Mouse (Mus musculus) common myeloid progenitor, adult 5-6 weeks (primary cell): ENCODE data around the gene Ccnd1. TPM values are rescaled to one million over a fixed set of nuclear protein-coding genes. Genes with fewer than 3 reads are reported as not detected.

ENCODE experiments used
- ATAC-seq: replicated peaks from 2 replicates; pipeline ENCODE4 v1.8.0; 2016; ENCODE audit warnings: low read depth, mild to moderate bottlenecking, moderate TSS enrichment, inconsistent platforms; ENCODE audit not compliant: poor library complexity, severe bottlenecking
- total RNA-seq: library from RNA; stranded (forward); fragments of 200-1000, 187-1606 nt; gene quantifications from 2 replicates; pipeline ENCODE4 v1.2.3, GENCODE M21; 2017

Ccnd1 gene
- 15.9 and 18.0 TPM in 2 replicates for total RNA-seq

DNA sequence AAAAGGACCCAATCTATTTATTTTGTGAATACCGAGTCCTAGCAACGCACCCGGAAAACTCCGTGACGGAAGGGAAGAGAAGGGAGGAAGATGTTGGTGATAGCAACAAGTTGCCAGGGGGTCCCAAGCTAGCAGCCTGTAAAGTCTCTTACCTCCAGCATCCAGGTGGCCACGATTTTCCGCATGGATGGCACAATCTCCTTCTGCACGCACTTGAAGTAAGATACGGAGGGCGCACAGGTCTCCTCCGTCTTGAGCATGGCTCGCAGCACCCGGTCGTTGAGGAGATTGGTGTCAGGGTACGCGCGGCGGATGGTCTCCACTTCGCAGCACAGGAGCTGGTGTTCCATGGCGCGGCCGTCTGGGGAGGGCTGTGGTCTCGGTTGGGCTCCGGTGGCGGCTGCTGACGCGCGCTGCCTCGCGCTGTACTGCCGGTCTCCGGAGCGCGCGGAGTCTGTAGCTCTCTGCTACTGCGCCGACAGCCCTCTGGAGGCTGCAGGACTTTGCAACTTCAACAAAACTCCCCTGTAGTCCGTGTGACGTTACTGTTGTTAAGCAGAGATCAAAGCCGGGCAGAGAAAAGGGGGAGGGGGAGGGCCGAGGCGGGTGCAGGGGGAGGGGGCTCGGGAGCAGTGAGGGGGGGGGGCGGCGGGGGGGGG, at the start of gene Ccnd1:
Gene Ccnd1 (minus strand): TSS at position 582 of the 659 bp plus-strand sequence.
- peak; percentile 26 for ATAC-seq

DNA sequence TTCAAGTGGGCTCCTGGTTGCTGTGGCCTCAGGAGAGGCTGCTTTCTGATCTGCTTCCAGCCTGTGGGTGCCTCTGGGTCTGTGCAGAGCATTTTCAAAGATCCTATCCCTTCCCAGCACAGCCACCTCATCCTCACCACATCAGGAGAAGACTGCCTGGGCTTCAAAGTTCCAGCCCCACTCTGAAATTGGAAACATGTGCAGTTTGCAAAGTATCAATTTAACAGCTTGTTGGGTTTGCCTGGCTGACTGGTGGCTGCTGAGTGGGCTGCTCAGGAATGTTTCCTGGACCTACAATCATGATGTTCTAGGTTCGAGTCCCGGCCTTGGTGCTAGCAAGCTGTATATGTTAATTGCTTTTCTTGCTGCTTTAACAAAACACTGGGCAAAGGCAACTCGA, 49.1 kb upstream of the Ccnd1 start:
- no peak for ATAC-seq

DNA sequence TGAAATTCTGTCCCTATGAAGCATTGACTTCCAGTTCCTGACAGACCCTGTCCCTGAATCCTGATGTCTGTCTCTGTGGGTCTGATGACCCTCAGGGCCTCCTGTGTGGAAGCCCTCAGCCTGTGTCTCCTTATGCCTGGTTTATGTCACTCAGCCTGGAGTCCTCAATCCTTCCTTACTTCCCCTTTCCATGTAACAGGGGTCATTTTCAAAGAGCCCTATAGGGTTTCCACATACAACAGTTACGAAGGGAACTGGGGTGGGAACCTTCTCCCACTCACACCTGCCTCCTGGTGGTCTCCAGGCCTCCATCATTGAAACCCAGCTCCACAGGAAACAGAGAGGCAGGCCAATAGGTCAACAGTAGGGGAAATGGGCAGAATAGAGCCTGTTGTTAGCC, 45.4 kb upstream of the Ccnd1 start:
- peak; percentile 40 for ATAC-seq

DNA sequence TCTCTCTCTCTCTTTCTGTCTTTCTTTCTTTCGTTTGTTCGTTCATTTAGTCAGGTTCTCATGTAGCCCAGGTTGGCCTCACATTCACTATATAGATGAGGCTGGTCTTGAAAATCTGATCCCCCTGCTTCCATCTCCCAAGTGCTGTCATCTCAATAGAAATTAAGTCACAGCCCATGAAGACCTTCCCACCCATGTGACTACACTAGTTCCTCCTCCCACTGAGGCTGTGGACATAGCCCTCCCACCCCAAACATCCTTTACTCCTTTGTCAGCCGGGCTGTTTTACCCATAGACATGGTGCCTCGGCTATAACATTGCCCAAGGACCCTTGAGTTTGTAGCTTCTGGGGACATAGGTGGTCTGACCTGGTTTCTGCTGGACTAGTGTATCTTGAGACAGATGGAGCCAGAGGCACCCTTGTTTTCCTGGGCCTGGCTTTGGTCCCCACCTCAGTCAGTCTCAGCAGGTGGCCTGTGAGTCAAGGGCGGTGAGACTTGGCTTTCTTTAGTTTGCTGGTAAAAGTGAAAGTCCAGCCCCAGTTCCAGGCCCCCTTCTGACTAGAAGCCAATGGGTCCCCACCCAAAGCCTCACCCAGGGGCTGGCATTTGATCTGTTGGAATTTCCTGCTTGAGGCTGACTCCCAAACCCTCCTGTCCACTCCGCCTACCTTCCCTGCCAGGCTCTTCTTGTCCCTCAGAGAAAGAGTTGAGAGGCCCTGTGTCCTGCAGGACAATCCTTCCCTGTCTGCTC, 42.8 kb upstream of the Ccnd1 start:
- no peak for ATAC-seq

DNA sequence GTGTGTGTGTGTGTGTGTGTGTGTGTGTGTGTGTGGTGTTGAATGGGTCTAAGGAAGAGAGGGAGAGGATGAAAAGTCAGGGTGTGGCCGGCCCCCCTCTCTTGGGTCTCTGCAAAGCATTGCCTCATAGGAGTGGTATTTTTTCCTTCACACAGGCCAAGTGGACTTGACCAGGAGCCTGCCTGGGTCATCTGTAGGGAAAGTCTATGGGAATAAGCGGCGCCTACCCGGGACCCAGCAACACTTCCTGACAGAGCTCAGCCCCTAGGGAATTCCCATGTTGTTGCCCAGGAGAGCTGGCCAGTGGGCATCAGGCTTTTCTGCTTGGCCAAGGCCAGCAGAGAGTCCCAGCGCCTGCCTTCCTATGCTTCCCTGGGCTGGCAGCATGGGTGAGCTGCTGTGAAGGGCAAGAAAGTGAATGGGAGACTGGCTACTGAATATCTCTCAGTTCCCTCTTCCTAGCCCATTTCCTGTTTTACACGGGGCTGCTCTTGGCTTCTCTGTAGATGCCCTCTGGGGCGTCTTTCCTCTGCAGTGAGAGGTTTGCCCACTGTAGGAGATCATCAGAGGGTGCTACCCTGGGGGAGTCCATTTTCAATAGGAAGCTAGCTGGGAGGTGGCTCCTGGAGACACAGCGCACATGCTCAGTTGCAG, 41.8 kb upstream of the Ccnd1 start:
- peak; percentile 67 for ATAC-seq

DNA sequence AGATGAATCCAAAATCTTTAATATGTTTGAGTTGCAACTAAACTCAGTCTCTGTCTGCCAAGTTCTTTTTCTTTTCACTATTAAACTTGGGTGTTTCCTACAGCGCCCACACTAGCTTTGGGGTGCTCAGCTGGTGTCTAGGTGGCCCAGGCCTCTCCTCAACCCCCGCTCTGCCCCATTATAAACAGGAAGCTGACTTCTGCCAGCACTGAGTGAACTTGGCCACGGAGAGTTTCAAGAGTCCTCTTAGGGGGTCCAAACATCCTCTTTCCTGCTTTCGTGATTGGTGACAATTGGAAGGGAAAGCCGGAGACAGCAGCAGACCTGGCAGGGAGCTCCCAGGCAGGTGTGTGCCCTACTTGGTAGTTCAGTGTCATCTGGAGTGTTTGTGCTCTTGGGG, 40.1 kb upstream of the Ccnd1 start:
- ATAC-seq: peak; percentile 64

DNA sequence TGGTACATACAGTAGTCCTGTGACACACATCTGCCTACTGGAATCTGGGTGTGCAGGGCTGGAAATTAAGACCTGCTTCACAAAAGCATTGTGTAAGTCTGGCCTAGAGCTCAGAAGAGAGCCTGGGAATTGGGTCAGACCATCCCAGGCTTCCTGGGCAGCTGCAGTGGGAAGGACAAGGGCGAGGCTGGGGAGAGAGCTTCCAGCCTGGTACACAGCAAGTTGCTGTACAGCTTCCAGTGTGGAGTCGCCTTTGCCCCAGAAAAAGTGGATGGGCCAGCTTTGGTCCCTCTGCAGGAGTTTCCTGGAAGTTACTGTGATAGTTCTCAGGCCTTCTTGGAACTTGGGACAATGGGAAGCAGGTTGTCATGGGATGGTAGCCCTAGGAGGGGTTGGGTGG, 37.4 kb upstream of the Ccnd1 start:
- no peak for ATAC-seq

DNA sequence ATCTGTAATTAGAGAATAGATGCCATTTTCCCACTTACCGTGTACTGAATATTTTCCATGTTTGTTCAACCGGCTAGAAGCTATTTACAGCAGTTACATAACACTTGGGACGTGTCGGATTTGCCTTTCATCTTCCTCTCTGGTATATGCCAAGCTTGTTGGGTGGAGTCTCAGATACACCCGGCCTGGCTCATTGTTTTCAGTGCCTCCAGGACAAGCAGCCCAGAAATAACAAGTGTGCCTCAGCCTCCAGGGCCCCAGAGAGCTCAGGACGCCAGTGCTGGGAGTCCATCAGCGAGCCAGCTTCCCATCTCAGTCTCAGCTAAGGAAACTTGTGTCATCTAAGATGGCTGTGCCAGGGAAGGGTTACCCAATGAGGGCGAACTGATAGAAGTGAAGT, 33.7 kb upstream of the Ccnd1 start:
- ATAC-seq: no peak

DNA sequence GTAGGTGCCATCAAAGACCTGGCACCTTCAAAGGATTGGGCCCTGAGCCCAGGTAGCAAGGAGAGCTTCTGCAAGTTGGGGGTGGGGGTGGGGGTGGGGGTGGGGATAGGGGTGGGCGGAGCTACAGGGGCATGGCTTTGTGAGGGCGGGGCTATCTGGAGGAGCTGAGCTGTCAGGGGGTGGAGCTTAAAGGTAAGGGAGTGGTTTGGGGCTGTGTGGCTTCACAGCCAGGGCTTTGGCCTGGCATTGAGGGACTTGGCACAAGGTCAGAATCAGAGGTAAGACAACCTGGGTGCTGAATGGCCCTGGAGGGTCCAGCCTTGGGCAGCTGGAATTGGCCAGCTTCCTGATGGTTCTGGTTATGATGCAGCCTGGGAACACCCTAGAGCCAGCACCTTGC, 32.0 kb upstream of the Ccnd1 start:
- no peak for ATAC-seq

DNA sequence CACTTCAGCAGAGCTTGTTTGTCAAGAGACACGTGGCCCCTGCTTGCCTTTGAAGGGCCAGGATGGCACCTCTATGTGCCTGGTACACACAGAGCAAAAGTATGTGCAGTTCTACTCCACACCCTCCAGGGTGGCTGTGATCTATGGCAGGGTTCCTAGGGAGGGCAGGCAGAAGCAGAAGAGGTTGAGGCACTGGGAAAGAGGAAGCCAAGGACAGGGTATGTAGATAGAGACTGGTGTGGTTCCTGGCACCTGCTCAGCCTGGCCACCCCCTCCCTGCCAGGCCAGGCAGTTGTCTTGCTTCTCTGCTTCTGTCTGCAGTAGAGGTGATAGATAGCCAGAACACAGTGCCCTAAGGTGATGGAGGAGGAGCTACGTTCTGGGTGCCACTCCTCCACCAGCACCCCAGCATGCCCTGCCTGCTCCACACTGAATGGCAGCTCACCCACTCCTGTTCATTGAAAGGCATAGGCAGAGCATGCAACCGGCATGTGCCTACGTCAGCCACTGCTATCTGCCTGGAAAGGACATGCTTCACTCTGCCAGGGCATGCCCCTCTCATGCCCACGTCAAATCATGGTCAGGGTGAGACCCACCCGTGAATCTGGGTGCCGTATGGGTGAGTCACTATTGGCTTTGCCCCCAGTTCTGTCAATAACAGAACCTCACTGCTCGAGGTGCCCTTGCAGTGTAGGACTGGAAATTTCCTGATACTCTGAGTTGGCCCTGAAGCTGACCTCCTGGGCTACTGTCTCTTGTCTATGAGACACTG, 31.5 kb upstream of the Ccnd1 start:
- ATAC-seq: peak; percentile 98

DNA sequence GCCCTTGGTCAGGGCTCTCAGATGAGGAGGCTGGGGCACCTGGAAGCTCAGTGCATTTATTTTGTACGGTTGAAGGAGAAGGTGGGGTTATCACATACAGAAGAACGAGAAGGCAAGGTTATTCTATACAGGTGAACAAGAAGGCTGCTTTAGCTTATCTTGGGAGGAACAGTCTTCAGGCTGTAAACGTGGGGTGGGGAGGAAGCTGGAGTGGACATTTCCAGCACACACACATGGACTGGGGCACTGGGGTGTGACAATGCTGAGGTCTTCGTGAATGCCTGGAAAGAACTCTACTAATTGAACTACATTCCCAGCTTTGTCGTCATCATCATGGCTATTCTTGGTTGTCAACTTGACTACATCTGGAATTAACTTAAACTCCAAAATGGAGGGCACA, 26.2 kb upstream of the Ccnd1 start:
- ATAC-seq: no peak

DNA sequence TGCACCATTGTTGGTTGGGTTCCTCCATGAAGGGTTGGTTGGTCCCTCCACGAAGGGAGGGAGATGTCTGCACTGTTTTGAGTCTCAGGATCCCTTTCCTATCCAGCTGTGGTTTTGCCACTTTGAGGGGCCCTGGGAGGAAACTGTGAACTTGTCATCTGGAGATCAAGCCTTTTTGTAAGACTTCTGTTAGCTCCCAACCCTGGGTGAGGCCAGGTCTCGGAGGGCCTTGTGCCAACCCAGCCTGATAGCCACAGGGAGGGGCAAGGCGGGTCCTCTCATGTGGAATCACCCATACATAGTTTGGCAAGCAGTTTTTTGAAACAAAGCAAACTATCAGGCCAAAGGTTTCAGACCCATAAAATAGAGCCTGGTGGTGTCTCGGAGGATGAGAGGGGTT, 24.6 kb upstream of the Ccnd1 start:
- 0 out of 2 replicates have a peak, but pooled peaks have one; percentile 33 for ATAC-seq

DNA sequence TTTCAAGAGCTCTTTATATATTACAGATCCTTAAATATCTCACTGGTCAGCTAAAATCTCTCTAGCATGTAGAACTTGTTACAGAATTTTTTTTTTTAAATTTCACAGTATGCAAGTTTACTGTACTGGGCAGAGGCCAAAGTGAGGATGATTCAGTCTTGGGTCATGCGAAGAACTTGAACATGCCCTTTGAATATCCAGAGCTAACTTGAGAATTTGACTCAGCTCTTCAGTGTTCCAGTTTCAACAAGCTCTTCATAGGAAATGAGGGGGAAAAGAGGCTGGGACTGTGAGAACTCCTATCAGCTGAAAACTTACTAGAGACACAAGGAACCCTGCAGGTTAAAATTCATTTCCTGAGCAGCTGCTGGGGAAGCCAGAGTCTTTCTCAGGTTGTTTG, 24.2 kb upstream of the Ccnd1 start:
- no peak for ATAC-seq

DNA sequence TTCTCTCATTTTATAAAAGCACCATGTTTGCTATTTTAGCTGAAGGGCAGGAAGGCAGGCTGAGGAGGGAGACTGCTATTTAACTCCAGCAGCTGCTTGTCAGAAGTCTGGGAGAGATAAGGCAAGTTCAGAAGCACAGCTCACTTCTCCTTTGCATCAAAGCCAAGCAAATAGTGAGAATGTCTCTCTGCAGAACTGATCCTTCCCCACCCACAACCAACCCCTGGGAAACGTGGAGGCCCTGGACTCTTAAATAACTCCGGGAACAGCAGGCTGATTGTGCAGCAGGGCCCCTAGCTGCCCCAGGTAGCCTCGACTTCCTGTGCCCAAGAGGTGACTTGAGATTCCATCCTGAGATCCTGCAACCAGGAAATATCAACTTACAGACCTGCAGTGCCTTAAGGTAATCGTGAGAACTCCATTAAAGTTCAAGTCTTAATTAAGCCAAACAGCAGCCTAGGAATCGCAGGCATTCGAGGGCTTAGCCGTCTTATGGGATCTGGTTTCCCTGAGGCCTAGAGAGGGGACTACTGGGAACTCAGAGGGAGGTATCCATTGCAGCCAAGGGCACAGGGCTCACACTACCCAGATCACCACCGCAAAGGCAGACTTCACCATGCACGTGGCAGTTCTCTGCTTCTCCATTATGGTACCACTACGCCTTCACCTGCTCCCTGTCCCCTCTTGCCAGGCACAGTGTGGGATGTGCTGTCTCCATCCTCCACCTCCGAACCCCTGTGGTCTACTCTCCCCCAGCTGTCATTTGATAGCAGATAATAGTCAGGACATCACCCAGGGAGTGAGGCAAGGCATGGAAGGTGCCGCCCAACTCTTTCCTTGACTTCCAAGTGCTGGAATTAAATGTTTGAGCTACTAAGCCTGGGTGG, 19.0 kb upstream of the Ccnd1 start:
- ATAC-seq: peak; percentile 62

DNA sequence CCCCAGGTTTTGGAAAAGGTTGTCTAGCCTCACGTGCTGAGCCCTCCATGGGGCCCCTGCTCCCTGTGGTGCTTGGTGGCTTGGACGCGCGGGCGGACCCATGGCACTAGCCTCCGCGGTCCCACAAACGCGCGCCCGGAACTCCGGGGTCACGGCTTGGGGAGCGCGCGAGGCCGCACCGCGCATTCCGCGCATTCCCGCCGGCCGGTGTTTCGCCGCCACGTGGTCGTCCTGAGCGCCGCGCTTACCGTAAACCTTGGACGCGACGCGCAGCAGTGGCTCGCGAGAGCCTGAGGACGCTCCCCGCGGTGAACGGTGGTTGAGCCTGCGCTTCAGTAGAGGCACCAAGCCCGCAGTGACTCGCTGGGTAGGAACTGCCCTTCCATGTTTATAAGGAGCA, 3.5 kb upstream of the Ccnd1 start:
- ATAC-seq: peak; percentile 57

DNA sequence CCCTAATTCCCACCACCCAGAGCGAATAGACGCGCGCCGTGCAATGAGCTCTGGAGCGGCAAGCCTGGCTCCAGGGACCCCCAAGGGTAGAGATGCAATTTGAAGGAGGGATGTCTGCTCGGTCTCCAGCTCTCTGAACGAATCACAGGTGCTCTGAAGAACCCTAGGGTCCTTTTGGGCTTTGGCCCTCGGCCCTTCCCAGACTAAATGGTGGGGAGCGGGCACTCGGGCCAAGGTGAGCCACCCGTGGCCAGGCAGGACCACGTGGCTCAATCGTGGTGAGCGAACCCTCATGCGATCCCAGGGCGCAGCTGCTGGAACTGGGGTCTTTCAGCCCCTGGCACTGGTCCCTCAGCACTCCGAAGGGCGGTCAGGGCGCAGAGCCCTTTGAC, 3.0 kb upstream of the Ccnd1 start:
- ATAC-seq: no peak

DNA sequence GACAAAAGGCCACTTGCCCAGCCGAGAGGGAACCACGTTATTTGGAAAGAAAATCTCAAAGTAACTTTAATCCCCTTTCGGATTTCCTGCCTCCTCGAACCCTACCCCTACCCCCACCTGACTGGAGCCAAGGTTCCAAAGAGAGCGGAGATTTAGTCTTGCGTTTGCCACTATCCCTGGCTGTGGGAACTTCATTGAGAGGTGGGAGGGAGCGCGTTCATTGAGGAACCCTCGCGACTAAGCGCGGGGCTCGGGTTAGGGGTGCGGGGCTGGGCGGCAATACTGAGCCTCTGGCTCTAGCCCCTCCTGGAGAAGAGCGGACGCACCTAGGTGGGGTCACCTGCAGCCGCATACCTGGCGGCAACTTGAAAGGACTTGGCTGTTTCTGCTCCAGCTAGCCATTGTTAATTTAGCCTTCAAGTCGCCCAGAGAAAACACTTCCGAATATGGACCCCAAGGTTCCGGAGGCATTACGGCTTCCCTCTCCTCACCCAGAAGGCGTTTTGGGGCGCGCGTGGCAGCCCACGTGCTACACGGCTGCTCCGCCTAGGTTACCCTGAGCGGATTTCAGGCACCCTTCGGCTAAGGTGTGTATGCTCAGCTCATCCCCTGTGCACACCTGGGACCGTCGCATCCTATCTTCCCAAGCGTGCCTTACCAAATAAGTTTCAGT, 2.5 kb upstream of the Ccnd1 start:
- no peak for ATAC-seq

DNA sequence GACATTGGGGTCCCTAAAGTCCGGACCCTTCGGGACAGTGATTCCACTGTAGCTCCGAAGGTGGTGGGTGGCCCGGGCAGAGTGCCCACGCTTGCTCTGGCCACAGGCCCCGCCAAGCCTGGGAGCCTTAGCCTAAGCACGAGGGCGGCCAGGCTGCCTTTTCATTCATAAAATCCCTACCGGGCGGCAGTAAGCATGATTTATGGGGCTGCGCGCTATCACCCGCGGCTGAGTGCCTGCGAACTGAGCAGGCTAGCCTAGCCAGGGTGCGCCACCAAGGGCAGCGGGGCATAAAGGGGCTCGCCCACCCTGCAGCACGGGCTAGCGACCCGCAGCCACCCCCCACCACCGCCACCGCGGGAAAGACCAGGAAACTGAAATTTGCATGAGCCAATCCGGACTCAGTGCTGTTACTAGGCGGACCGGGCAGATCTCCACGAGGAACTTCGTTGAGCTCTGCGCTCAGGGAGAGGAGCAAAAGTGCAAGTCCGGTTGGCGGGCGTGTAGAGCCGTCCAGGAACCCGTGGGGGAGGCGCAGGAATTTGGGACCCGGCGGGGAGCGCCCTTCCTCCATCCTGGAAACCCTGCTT, 1.6 kb upstream of the Ccnd1 start:
- ATAC-seq: peak; percentile 36

DNA sequence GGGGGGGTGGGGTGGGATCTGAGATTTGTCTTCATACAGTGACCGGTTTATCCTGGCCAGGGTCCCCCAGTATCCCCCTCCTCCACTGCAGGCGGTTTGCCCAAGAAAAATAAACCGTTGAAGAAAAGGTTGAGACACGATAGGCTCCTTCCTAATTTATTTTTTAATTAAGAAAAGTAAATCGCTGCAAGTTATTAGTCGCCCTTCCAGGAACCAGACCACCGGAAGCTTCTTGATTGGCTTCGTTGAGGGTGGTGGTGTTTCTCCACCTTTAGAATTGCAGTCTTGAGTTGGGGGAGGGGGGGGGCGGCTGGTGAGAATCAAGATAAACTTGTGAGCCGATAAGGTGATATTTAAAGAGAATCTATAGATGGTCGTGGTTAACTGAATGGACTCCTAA, 860 bp upstream of the Ccnd1 start:
- no peak for ATAC-seq
